Mouse (Mus musculus) heart, adult 2 months (tissue): ENCODE measurements around the gene Dnajc28.

Experiments used
- EP300 ChIP-seq: fragments of 200-500 bp; IDR thresholded peaks from 2 replicates; pipeline ENCODE4 v1.6.1; 2011; ENCODE audit warnings: low read depth, low read length, control low read depth; ENCODE audit not compliant: insufficient read depth
- POLR2A ChIP-seq: fragments of 200-500 bp; IDR thresholded peaks from 2 replicates; pipeline ENCODE4 v1.6.1; 2011; ENCODE audit warnings: mild to moderate bottlenecking, low read depth, low read length, control low read depth; ENCODE audit not compliant: insufficient read depth

DNA sequence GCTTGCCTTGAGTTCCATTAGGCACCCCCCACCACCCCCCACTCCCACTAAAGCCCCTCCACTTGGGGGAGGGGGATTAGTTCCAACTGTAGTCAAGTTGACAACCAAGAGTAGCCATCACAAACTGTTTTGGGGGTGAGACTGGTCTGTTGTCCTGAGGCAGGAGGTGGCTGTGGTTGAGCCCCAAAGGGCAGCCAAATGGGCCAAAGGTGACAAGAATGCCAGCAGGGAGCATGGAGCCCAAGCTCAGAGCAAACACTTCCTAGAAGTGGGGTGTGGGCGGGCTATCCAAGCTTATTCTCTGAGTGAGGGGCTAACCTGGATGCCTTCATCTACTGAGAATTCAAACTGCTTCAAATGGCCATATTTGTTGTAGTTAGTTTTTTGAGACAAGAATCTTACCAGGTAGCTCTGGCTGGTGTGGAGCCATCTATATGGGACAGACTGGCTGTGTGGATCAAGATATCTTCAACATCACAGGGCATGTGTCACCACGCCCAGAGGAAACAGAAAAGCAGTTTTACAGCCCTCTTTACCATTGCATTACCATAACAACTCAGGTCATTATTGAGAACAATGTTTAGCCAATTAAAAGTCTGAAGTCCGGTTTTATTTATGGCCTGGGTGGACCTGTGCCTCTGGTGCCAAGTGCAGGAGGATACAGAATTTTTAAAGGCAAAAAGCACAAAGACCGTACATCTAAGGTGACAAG lies 54.1 kb downstream of the Dnajc28 start:
- no peak for TF ChIP-seq EP300
- TF ChIP-seq POLR2A = no peak
